Mouse (Mus musculus): ENCODE measurements around the gene Abraxas1.

Gene Abraxas1

GRCm38 (mm10) chr5:100820483-100821184, at the start of gene Abraxas1:
Gene Abraxas1 (minus strand): TSS chr5:100820965.
- peak; percentile 90 for DNase-seq (ENCODE audit: low spot score)

GRCm38 (mm10) chr5:100869197-100869895, 48.6 kb upstream of the Abraxas1 start:
- no peak for DNase-seq (ENCODE audit: low spot score)

GRCm38 (mm10) chr5:100866183-100866582, 45.4 kb upstream of the Abraxas1 start:
- no peak for DNase-seq (ENCODE audit: low spot score)

GRCm38 (mm10) chr5:100864438-100864837, 43.7 kb upstream of the Abraxas1 start:
- DNase-seq (ENCODE audit: low spot score): no peak

- DNase-seq (ENCODE audit: low spot score): no peak
These were observed 42.3 kb upstream of the Abraxas1 start for GRCm38 (mm10) chr5:100863091-100863490.

GRCm38 (mm10) chr5:100861811-100862210, 41.0 kb upstream of the Abraxas1 start:
- no peak for DNase-seq (ENCODE audit: low spot score)

- DNase-seq (ENCODE audit: low spot score): no peak
These were observed 40.4 kb upstream of the Abraxas1 start for GRCm38 (mm10) chr5:100861140-100861539.

- no peak for DNase-seq (ENCODE audit: low spot score)
These were observed 39.8 kb upstream of the Abraxas1 start for GRCm38 (mm10) chr5:100860417-100861053.

- DNase-seq (ENCODE audit: low spot score): no peak
These were observed 35.8 kb upstream of the Abraxas1 start for GRCm38 (mm10) chr5:100856552-100856951.

- no peak for DNase-seq (ENCODE audit: low spot score)
These were observed 33.2 kb upstream of the Abraxas1 start for GRCm38 (mm10) chr5:100853963-100854362.

- DNase-seq (ENCODE audit: low spot score): no peak
These were observed 26.4 kb upstream of the Abraxas1 start for GRCm38 (mm10) chr5:100847143-100847542.

GRCm38 (mm10) chr5:100846599-100846920, 25.8 kb upstream of the Abraxas1 start:
- DNase-seq (ENCODE audit: low spot score): no peak

- peak; percentile 60 for DNase-seq (ENCODE audit: low spot score)
These were observed 25.3 kb upstream of the Abraxas1 start for GRCm38 (mm10) chr5:100845848-100846598.

GRCm38 (mm10) chr5:100845485-100845847, 24.7 kb upstream of the Abraxas1 start, which contains the start of gene Gpat3:
Gene Gpat3 (plus strand): TSS chr5:100845713.
- no peak for DNase-seq (ENCODE audit: low spot score)

GRCm38 (mm10) chr5:100844485-100844884, 23.7 kb upstream of the Abraxas1 start:
- no peak for DNase-seq (ENCODE audit: low spot score)

GRCm38 (mm10) chr5:100837907-100838306, 17.1 kb upstream of the Abraxas1 start:
- DNase-seq (ENCODE audit: low spot score): no peak

- no peak for DNase-seq (ENCODE audit: low spot score)
These were observed 15.2 kb upstream of the Abraxas1 start for GRCm38 (mm10) chr5:100835862-100836538.

GRCm38 (mm10) chr5:100833841-100834240, 13.1 kb upstream of the Abraxas1 start:
- no peak for DNase-seq (ENCODE audit: low spot score)

- DNase-seq (ENCODE audit: low spot score): no peak
These were observed 11.9 kb upstream of the Abraxas1 start for GRCm38 (mm10) chr5:100832680-100833079.

GRCm38 (mm10) chr5:100828701-100829100, 7.9 kb upstream of the Abraxas1 start:
- no peak for DNase-seq (ENCODE audit: low spot score)

- no peak for DNase-seq (ENCODE audit: low spot score)
These were observed 5.8 kb upstream of the Abraxas1 start for GRCm38 (mm10) chr5:100826531-100826930.

GRCm38 (mm10) chr5:100825975-100826374, 5.2 kb upstream of the Abraxas1 start:
- DNase-seq (ENCODE audit: low spot score): peak; percentile 50

Measured in embryo, embryonic 10.5 days (tissue).